Mouse (Mus musculus) c-Kit-positive CD71-positive TER-119-negative erythroid progenitor cells, embryonic 14.5 days (primary cell): ENCODE data around the gene Btg3.

ENCODE experiments used
- DNase-seq: peaks from one replicate; pipeline ENCODE4 v3.0.0-alpha.2; 2013; ENCODE audit warnings: low read depth

Btg3 gene

GRCm38 (mm10) chr16:78346662-78347327 lies 30.2 kb downstream of the Btg3 start:
- DNase-seq: no peak

DNA sequence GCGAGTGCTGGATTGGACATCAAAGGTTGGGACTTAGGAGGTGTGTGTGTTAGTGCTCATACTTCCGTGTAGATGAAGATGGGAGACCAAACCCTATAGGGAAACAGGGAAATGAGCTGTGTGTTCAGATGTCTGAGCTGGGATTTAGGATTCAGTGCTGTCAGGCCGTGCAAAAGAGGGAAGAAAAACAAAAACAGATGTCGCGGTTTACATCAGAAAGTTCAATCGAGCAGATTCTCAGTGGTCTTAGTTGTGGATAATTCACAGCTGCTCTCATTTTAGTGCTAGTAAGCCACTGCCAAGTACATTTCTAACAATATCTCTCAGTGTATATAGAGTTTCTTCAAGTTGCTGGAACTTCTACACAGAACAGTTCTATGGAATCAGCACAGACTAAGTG lies 33.2 kb downstream of the Btg3 start:
- no peak for DNase-seq

- DNase-seq: no peak
These were observed 34.2 kb downstream of the Btg3 start for GRCm38 (mm10) chr16:78342767-78343166.

DNA sequence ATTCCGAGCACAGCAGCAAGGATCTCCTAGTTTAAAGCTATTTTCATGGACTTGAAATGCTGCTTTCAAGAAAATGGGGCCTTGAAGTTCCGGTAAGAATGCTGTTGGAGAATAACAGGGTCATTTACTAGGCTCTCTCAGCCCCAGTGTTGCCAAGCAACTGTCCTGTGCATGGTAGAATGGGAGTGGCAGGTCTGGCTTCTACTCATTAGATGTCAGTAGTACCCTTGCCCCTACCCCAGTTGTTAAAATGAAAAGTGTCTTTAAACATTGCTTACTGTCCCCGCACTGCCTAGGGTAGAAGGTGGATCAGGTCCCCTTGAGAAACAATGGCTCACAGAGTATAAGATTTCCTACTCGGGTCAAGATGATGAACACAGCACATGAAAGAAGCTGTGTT lies 35.6 kb downstream of the Btg3 start:
- no peak for DNase-seq

DNA sequence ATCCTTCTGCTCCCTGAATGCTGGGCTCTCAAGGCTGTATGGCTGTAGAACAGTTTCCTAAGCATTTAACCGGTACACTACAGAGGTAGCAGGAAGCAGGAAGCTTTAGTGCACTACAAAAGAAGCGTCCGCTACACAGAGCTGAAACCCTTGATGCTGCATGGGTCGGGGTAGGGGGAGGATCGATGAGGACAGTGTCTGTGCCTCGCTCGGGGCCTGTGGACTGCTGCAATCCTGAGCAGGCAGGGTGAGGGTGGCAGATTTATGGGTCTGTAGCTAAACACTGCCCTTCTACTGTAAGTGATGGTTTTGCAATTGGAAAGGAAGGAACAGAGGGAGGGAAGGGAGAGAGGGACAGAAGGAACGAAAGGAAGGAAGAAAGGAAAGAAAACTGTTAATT lies 39.8 kb downstream of the Btg3 start:
- no peak for DNase-seq

GRCm38 (mm10) chr16:78327999-78328398 lies 49.0 kb downstream of the Btg3 start:
- DNase-seq: no peak

GRCm38 (mm10) chr16:78327562-78327961 lies 49.4 kb downstream of the Btg3 start:
- no peak for DNase-seq

GRCm38 (mm10) chr16:78325972-78326848 lies 50.8 kb downstream of the Btg3 start:
- no peak for DNase-seq

DNA sequence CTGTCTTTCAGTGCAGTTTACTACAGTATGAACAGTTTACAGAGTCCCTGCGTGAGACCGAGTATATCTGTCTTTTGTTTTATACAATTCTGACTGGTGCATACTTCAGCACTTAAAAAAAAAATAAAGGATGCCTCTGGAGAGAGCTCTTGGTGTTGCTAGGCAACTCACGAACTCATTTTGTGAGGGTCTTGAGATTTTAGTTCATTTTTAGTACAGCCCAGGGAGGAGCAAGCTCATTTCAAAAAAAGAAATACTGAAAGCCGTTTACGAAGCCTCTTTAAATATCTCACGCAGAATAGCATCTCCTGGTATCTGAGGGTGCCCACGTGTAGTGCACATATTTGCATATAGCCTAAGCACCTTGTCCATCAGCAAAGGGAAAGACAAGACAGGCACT lies 54.9 kb downstream of the Btg3 start:
- DNase-seq: no peak

DNA sequence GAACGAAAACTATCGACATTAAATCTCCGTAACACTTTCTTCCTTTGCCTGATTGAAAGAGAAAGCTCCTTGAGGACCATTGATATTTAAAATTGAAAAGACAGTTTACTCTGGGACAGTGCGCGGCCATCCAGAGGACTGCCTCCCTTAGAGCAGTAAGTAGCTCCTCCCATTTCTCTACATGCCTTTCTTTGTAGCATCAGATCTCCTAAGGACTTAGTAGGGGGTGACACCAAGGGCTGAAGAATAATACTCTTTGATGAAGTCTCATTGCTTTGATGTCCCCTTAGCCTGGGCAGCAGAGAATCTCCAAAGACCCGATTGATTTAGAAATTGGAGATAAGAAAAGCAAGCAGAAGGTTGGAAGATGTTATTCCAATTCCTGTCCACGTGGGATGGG lies 55.4 kb downstream of the Btg3 start:
- no peak for DNase-seq

- DNase-seq: no peak
These were observed 57.3 kb downstream of the Btg3 start for GRCm38 (mm10) chr16:78319711-78320110.

- DNase-seq: no peak
These were observed 59.0 kb downstream of the Btg3 start for GRCm38 (mm10) chr16:78317960-78318359.

DNA sequence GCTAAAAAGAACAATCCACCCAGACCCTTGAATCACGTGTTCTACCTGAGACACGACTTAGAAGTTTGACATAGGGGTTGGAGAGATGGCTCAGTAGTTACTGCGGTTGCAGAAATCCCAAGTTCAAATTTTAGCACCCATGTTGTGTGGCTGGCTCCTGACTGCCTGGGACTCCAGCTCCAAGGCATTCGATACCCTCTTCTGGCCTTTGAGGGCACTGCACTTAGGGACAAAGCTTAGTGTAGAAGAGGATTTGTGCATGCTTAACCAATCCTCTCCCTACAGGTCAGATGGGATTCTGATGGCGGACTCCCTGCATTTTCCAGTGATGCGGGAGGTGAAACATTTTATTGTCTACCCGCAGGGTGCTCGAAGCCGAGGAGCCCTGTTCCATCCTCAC lies 60.1 kb downstream of the Btg3 start:
- DNase-seq: no peak

GRCm38 (mm10) chr16:78314026-78314425 lies 63.0 kb downstream of the Btg3 start:
- no peak for DNase-seq

GRCm38 (mm10) chr16:78313135-78313887 lies 63.7 kb downstream of the Btg3 start:
- no peak for DNase-seq

GRCm38 (mm10) chr16:78309258-78309657 lies 67.7 kb downstream of the Btg3 start:
- no peak for DNase-seq

DNA sequence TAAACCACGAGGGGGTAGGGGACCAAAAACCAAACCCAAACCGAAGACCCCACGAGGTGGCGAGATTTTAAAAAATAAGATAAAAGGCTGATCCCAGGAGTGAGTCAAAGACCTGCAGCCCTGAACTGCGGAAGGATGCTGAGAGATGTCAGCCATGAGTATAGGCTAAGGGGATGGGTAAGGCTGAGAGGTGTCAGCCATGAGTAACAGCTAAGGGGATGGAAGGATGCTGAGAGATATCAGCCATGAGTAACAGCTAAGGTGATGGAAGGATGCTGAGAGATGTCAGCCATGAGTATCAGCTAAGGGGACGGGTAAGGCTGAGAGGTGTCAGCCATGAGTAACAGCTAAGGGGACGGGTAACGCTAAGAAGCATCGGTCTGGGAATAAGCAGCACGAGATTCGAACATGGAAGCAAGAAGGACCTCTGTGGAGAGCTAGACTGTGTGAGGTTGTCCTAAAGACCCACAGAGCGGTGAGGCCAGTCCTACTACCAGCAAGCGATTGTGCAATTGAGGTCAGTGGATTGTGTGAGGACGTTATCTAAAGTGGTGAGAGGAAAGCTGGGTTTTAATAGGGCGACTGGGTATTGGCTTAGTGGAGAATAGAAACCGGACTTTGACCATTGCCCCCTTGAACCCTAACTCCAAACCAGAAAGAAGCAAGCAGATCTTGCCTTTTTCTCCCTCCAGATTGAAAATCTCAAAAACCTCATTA lies 69.4 kb downstream of the Btg3 start:
- no peak for DNase-seq

DNA sequence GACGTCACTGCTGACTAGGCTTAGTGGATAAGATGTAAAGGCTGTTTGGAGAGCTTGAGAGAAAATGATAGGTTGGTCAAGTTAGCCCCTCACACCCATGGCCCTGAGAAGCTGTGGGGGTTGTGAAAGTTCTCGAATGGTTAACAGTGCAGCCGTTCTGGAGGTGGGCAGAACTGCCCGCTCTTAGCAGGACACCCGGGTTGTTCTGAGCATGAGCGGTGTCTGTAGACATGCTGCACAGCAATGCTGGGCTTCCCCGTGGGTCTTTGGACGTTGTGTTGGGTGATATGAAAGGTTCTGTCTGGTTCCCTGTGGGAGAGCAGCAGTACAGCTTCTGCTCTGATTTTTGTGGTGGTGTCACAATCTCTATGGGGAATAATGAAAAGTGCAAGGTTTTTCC lies 70.4 kb downstream of the Btg3 start:
- DNase-seq: no peak

DNA sequence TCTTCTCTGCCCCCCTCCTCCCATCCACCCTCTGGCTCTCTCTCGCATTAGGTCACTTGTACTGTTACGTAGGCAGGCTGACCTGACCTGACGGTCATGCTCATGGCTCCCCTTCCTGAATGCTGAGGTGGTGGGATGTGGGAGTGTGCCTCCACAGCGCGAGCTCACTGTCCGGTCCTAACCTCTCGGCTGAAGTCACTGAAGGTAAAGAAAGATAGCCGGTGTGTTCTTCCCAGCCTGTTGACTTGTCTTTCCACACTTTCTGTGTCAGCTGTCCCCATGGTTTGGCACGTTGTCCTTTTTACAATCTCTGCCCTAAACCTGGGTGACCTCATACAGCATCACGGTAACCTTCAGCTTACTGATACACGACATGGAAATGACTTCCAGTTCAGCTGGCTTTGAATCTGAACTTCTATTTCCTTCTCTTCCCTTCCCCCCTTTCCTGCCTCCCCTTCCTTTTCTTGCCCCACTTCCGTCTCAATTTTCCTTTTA lies 71.3 kb downstream of the Btg3 start:
- no peak for DNase-seq

DNA sequence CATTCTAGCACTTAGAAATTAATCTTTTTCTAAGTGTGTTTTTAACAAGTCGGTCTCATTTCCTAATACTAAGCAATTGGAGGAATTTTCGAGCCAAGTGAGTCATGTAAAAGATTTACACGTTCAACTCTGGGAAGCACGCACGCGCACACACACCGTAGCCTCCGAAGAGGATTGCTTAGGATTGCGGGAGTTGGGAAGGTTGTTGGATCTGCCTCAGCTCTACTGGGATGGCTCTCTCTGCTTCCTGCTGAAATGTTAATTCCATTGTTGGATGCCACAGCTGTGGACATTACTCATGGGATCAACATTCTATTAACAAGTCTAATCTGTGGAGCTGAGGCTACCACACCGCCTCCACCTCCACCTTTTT lies 74.3 kb downstream of the Btg3 start:
- no peak for DNase-seq

- no peak for DNase-seq
These were observed 74.9 kb downstream of the Btg3 start for GRCm38 (mm10) chr16:78301831-78302677.
